Mouse (Mus musculus) embryonic fibroblast, embryonic 13.5 days (primary cell): ENCODE data around the gene Ntf3.

Source experiments
- CTCF ChIP-seq: IDR thresholded peaks from 2 replicates; pipeline ENCODE4 v1.5.1; 2011; ENCODE audit warnings: mild to moderate bottlenecking, control low read depth, low read length, moderate library complexity, borderline replicate concordance; ENCODE audit not compliant: insufficient read depth
- POLR2A ChIP-seq: IDR thresholded peaks from 2 replicates; pipeline ENCODE4 v1.6.1; 2011; ENCODE audit warnings: low read depth, mild to moderate bottlenecking, control low read depth, low read length, moderate library complexity

DNA sequence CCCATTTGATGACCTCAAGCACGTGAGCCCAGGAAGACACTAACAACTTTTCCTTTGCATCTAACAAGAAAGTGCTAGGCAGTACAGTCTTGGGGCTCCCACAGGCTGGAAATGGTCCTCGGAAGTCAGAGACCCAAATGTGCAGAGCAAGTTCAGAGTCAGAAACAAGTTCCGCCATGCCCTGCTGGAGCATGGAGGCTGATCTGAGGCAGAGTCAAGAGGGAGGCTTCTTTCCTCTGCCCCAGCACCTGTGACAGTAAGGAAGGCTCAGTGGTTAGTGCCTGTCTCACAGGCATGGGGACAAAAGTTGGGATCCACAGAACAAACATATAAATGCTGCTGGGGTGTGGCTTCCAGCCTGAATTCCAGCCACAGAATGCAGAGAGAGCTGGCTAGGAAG, 86.2 kb downstream of the Ntf3 start:
- TF ChIP-seq POLR2A (no peak), CTCF (no peak)
